Mouse (Mus musculus) ovary, postnatal 10 days (tissue): ENCODE data around the gene Tshz2.
"Not testable (repeated sequence)": the region's sequence is repeated elsewhere in the genome, so short reads cannot be mapped to it uniquely, and the experiment has no call there.

Source experiments
- DNase-seq: peaks from one replicate; pipeline ENCODE4 v3.0.0; 2022; ENCODE audit warnings: low spot score

Gene Tshz2

DNA sequence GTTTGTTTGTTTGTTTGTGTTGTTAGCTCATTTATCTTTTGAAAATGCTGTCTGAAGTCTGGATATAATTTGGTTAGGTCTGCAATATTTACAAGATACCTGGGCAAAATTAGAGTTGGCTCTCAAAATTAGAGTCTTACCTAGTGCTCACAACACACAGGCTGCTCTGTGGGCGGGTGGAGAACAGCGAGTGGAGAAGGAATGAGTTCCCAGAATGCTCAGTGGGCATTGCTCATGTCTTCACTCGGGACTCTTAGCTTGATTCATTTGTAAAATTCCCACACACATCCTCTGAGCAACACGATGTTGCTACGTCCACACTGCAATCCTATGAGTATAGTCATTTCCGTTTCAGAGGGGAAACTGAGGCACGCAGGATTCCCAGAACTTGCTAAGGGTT lies 180.1 kb downstream of the Tshz2 start:
- no peak for DNase-seq

DNA sequence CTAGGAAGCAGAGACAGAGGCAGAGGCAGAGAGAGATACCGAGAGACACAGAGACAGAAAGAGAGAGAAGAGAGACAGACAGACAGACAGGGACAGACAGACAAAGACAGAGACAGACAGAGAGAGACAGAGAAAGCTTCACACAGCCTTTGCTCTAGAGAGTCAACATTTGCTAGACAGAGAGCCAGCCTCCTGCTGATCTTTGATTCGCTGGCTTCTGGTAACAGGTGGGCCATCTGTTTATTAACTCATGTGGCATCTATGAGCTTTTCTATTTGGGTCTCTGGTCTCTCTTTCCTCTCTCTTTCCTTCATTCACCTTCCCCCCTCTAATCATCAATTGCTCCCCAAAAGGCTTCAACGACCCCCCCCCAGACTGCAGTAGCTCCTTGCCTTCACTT lies 181.5 kb downstream of the Tshz2 start:
- DNase-seq, result no peak

DNA sequence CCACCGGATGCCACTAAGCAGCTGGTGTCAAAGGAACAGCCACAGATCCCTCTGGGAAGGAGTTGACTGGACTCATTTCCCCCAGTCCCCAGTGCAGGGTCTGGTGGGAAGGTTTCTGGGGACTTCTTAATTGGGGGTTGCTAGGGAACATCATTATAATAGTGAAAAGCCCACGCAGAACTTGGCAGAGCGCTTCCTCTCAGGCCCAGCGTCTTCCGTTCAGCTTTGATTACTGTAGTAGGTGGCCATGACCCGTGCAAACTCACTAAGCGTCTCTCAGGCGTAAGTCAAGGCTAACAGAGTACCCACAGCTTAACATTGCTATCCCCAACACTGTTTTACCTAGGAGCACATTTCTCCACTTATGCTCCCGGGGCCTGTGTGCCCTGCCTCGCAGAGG lies 181.9 kb downstream of the Tshz2 start:
- no peak for DNase-seq

DNA sequence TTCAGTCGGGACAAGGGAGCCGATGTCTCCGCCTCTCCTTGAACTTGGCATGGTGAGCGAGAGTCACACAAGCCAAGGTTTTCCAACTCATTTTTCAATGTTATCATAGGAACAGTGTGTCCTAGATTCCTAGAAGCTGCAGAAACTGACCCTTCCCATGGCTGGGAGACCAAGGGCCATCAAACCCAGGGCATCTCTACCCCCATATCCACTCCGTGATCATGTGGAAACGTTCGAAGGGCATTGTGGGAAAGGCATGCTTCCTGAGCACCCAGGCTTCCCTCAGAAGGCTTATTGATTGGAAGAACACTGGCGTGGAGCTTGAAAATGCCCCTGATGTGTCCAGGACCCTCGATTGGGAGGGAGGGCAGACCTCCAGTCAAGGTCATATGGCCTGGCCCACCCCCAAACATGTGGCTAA lies 188.2 kb downstream of the Tshz2 start:
- no peak for DNase-seq

DNA sequence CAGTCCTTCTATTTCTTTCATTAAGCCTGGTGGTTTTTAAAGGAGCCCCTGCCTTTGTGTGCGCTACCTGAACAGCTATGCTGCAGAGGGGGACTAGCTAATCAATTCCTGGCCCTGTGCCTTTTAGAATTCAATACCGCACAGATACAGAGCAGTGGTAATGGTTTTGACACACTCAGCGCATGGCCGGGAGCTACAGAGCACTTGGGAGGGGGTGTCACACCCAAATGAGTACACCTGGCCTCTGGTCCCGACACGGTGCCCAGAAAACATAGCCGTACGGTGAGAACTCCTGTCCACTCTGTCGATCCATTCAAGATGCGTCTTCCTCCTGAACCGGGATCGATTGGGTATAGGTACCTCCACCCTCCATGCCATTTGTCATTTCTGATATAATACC lies 193.1 kb downstream of the Tshz2 start:
- DNase-seq, result no peak

DNA sequence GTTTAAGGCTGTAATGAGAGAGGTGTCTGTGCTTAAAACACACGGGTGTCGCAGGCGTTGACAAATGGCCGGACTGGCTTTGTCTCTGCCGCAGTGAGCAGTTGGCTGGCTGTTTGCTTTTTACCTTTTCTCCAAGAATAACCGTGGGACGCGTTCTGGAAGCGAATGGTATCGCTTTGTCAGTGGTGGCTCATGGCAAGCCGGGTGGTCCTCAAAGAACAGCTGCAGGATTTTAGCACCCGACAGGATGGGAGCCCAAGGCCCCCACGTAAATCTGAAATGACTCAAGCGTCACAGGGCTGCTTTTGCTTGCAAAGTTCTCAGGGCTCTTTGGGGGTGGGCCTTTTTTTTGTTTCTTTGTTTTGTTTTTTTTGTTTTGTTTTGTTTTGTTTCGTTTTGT lies 193.5 kb downstream of the Tshz2 start:
- DNase-seq, result no peak

DNA sequence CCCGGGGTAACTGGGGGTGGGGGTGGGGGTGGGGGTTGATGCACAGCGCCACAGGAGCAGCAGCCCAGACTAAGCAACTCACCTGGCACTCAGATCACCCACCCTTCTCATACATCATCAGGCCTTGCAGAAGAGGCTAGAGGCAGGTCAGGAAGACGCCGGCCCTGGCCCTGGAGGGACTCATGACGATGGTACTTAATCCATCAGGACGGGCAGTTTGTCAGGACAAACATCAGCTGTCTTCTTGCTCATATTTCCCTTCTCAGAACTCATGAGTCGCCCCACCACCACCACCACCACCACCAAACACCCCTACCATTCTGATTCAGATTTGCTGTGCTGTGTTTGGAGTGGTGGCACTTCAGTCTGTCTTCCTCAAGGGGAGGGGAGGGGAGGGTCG lies 194.0 kb downstream of the Tshz2 start:
- no peak for DNase-seq

DNA sequence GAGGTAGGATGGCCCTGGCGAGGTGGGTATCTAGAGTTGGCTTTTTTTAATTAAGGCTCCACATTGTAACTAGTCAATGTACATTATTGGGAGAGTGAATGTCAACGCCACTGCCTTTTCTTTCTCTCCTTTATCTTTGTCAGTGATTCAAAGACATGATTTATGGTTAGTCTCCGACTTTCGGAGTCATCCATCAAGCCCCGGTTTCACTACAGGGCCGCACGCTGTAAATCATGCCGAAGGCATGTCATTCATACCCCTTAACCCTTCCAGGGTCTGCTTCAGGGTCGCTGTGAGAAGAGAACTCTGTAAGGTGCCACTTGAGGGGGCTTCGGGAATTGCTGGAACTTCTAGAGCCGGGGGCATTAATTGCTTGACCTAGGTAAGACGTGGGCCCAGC lies 199.4 kb downstream of the Tshz2 start:
- DNase-seq, result no peak

DNA sequence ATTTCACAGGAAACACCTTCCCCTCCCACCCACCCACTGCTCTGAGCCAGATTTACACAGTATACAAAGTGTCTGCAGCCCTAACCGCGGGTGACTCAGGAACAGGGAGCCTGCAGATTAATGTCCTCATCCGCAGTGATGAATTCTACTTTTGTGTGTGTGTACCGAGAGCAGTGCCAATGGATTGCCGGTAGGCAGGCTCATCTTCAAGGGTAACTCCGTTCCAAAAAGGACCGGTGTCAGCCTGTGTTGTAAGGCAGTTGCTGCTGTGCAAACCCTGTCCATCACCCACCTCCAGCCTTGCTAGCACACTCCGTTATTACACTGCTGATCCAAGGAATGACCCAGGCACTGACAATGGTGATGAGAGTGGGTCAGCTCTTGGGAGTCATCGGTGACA lies 200.8 kb downstream of the Tshz2 start:
- DNase-seq, result no peak

DNA sequence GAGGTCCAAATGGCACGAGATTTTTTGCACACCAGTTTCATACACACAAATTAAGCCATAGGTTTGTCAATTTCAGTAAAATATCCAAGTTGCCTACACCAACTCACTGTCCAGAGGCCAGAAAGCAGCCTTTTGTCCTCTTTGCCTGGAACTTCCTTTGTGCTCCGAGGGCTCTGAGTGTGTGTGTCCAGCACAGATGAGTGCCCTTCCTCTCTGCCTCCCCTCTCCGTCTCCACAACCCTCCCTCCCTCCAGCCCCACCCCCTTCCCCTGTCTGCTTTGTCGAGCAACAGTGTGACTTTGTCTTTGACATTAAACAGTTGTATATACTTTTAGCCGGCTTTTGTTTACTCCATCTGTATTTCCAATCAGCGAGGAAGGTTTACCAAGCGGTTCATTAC lies 201.8 kb downstream of the Tshz2 start:
- DNase-seq, result no peak

DNA sequence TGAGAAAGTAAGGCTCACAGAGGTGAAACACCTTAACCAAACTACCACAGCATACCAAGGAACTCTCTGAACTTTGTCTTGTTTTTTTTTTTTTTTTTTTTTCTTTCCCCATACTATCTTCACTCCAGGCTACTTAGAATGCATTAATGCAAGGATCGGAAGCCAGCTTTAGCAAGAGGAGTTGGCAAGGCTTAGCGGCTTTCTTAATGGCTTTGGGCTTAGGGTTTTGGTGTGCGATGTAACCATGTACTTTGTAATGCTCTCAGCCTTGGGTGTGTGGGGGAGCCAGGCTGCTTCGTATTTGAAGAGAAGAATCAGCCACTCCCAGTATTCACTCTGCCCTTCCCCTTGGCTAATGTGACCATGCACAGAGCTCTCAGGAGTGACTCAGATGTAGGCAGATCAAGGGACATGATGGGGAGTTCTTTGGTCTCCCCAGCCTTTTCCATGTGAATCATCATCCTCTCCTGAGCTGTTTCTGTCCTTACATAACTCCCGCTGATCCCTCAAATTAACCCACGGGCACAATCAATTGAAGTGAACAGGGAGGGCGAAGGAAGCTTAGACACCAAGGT lies 204.3 kb downstream of the Tshz2 start:
- no peak for DNase-seq

DNA sequence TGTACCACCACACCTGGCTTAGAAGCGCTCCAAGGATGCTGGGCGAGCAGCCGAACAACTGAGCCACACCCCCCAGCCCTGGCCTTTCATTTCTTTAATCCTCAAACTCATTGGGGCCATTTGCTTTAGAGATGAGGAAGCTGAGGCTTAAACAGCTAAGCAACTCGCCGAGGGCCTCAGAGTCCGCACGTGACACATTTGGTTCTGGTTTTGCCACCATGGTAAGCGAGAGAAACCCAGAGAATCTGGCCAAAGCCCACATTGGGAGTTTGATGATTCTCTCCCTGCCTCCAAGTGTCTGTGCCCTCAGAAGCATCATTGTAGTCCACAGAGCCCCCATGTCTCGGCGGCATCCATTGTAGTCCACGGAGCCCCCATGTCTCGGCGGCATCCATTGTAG lies 205.7 kb downstream of the Tshz2 start:
- DNase-seq, result no peak

DNA sequence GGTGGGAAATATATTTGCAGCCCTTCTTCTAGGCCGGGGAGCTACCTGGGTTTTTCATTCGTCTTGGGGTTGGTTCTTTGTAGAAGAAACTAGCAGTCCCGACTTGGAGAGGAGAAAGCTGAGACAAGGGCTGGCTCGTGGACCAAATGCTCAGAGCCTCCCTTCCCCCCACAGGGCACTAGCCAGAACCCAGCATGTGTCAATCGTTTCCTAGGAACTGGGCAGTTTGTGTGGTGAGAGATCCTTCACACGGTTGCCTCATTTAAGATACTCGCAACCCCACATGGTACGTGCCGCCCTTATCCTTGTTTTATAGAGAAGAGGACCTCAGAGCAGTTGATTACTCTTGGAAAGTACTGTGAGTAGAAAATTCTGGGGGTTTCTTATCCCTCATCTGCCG lies 208.6 kb downstream of the Tshz2 start:
- DNase-seq, result no peak

DNA sequence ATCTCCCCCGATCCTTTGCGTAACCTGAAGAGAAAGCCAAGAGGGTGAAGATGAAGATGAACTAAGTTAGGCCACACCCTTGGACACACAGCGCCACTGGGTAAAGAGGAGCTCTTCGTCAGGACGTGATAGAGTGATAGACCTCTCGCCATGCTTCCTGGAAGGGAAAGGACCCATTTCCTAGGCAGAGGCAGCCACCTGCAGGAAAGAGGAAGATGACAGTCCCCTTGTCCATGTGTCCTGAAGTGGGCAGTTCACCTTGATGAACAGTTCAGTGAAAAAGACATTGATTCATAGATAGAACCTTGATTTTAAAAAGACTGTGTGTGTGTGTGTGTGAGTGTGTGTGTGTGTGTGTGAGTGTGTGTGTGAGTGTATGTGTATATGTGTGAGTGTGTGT lies 209.7 kb downstream of the Tshz2 start:
- no peak for DNase-seq

DNA sequence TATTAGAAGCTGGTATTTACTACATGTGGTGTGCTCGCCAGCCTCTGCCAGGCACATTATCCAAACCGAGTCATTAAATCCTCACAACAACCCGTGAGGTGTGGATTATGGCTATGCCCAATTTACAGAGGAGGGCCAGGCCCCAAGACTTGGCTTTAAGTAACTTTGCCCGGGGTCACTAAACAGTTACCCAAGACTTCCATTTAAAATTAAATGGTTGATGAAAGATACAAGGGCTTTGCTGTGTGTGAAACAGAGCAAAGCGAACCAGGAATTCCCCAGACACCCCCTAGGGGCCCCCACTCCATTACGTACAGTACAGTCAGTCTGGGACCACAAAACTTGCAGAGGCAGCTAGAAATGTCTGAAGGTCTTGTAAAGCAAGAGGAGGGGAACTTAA lies 210.7 kb downstream of the Tshz2 start:
- DNase-seq, result no peak

DNA sequence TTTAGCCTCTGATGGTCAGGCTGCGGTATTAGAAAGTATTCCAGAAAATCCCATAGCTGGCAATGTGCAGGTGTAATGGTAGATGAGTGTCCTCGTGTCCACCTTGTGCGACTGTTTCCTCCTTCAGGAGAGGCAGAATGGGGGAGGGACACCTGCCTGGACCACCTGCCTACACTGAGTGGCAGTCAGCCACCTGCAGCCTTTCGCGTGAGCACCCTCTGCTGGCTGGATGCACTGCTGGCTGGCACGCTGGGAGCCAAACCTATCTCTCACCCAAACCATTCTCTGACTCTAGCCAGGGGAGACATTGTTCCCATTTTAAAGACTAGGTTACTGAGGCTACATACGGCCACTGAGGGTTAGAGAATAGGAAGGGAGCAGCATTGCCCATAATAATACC lies 216.3 kb downstream of the Tshz2 start:
- no peak for DNase-seq

DNA sequence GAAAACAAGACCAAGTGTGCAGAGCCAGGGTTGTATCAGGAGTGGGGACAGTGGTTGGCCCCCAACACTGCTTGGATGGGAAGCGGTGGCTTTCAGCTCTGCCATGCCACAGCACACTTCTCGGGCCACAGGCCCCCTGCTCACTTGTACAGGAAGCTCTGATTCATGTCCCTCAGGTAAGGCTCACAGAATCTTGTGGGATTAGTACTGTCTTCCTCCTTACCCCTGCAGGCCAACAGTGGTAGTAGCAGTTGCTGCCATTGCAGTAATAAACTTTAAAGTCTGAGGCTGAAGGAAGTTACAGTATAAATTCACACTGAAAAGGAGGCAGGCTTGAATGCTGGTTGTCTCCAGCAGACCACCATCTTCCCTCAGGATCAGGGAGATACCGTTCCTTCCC lies 216.7 kb downstream of the Tshz2 start:
- no peak for DNase-seq

DNA sequence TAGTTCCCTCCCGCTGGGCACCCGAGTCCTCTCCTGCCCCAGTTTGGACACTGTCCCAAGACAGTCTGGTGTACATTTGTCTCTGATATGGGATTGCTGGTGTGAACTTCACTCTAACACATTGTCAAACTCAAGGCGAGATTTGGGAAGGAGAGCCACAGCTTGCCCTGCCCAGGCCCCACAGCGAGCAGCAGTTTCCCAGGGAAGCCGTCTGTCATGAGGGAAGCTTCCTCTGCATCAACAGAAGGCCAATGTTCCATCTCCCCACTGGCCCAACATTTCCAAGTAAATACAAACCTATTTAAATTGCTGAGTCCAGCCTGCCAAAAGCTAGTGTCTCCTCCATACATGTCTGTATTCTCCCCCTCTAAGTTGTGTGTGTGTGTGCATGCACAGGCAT lies 218.8 kb downstream of the Tshz2 start:
- no peak for DNase-seq

DNA sequence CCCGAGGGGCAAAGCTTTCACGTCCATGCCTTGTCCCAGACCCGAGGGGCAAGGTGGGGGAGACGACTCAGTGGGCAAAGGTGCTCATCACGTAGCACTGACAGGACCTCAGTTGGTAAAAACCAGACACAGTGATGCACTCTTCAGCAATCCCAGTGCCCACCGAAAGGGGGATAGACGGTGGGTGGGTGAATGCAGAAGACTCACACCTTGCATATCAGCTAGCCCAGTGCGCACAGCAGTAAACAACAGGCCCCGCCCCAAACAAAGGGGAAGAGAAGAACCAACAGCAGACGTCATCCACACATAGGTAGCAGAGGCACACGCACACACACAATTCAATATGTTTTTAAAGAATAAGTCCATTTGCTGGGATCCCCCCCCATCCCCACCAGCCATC lies 221.7 kb downstream of the Tshz2 start:
- DNase-seq, result no peak

DNA sequence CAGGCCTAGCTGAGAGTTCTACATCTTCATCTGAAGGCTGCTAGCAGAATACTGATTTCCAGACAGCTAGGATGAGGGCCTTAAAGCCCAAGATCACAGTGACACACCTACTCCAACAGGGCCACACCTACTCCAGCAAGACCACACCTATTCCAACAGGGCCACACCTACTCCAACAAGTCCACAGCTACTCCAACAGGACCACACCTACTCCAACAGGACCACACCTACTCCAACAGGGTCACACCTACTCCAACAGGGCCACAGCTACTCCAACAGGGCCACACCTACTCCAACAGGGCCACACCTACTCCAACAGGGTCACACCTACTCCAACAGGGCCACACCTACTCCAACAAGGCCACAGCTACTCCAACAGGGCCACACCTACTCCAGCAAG lies 224.2 kb downstream of the Tshz2 start:
- DNase-seq, result not testable (repeated sequence)

DNA sequence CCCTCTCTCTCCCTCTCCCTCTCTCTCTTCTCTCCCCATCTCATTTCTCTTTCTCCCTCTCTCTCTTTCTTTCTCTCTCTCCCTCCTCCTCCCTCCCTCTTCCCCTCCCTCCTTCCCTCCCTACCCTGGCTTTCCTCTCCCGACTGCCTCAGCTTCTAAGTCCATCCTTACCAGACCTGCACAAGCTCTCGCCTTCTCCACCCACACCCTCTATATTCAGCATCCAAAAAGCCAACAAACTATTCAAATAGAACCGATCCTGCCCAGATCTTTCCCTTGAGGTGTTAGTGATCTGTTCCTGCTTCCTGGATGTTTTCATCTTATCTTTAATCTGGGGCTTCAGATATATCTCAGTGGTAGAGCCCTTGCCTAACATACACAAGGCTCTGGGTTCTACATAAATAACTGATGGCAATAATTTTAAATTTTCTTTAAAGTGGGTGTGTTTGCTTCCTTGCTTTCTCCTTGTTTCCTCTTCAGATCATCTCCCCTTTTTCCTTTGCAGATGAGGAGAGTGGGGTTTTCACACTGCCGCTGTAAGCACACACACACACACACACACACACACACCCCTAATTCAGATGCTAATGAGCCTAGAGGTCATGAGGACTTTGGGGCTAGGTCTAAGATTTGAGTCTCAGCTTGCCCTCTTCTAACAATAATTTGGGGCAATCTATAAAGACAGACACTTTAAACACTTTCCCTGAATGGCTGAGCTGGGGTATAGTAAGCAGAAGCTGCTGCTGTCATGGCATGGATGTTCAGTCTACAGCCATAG lies 226.5 kb downstream of the Tshz2 start:
- DNase-seq, result no peak

DNA sequence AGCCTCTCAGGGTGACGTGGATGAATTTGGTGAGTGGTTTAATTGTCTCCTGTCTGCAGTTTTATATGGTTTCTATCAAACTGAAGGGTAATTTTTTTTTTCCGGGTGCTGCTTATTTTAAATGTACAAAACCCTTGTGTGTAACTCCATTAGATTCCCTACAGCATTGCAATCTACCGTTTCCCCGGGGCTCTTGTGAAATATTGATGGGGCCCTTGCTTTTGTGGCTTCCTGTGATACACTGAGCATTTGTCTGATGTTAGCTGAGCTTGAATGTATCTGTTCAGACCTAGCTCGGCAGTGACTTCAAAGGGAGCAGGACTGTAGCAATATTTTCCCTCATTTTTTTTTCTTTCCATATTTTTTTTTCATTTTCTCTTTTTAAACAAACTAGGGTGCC lies 228.1 kb downstream of the Tshz2 start:
- DNase-seq, result no peak

DNA sequence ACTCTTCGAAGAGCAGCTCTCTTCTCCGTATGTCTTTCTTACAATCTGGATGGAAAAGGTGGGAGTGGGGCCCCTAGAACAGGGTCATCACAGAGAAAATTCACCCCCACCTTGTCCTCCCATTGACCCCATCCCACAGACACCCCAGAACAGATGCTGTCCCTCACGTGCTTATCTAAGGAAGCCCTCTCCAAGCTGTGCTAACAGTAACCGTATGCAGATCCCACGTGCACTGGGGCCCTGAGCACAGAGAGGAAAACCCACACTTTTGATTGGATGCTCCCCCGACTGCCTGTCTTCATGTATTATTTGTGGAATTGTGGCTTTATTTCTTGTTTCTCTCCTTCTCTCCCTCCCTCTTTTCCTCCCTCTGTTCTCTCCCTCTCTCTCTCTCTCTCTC lies 229.9 kb downstream of the Tshz2 start:
- no peak for DNase-seq

DNA sequence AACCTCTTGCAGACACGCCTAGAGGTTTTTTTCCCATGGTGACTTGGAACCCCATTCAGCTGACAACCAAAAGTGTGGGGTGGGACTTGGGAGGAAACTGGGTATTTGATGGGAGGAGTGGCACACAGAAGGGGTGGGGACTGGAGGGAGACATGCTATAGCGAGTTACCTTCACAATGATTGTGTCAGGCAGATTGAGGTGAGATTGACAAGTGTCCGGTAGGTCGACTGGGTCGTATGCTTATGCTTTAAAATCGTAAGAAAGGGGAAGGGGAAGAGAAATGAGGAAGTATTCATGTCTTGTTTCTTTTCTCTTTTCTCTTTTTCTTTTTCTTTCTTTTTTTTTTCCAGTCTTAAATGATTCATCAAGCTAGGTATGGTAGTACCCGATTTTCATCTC lies 236.7 kb downstream of the Tshz2 start:
- DNase-seq, result no peak
